28 mouse cellular contexts compared by ENCODE assay signal in the genomic region with DNA sequence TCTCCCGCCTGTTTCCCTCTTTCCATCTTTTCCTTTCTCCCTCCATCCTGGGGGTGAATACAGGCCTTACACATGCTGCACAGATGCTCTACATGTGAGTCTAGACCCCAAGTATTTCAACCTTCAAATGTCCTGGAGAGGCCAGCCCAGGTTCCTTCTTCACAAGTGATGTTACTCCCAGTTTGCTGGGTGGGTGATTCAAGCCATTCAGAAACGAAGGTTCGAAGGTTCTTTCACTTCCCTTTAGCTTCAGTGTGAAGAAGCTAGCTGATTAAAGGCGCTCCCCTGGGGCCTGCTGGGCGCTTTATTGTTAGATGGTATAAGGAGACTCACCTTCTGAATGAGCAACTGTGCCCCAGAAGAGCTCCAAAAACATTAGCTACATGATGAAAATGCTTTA.
DNase-seq lines count a peak whose midpoint lies in the region; ATAC-seq and TF ChIP-seq lines count a peak whose summit lies in the region.
"Had no signal": no experiment of that assay in that cellular context is flagged by ENCODE, and none has a peak within 500 bp of the region (broad histone marks: within the 10 kb centered on the region; RNA-seq: fewer than 3 reads in every experiment).

No protein-coding gene starts in this region.

- TF ChIP-seq POLR2A in spleen, adult 2 months (IDR thresholded peaks at IDR 0.05; ENCODE audit: low read depth, low read length), result no peak

- H3K27ac ChIP-seq in liver, postnatal 0 days (ENCODE audit: low read depth), result no peak overlapping the region
- H3K27ac ChIP-seq in liver, embryonic 11.5 days (ENCODE audit: low read depth, low read length), result no peak overlapping the region
- no peak overlapping the region for H3K27ac ChIP-seq in spleen, adult 2 months (ENCODE audit: insufficient read depth, low read length)
- H3K27ac ChIP-seq: embryonic facial prominence, embryonic 13.5 days; forebrain, embryonic 12.5 days; hindbrain, embryonic 10.5 days; midbrain, embryonic 13.5 days; stomach, embryonic 15.5 days had no signal

- no peak for TF ChIP-seq CTCF in liver, postnatal 0 days (IDR thresholded peaks at IDR 0.05; ENCODE audit: low read depth)
- no peak for TF ChIP-seq CTCF in spleen, adult 2 months (IDR thresholded peaks at IDR 0.05; ENCODE audit: extremely low read depth, insufficient read depth, insufficient read length, insufficient replicate concordance)

- no peak for TF ChIP-seq EP300 in liver, postnatal 0 days (IDR thresholded peaks at IDR 0.05; ENCODE audit: low read depth)

- H3K9me3 ChIP-seq in liver, postnatal 0 days (ENCODE audit: low read length), result no peaks in the 10 kb centered on the region
- H3K9me3 ChIP-seq in liver, embryonic 11.5 days (ENCODE audit: control insufficient read depth, low read length), result no peaks in the 10 kb centered on the region
- H3K9me3 ChIP-seq: embryonic facial prominence, embryonic 13.5 days; forebrain, embryonic 12.5 days; hindbrain, embryonic 10.5 days; midbrain, embryonic 13.5 days; stomach, embryonic 15.5 days had no signal

- H3K27me3 ChIP-seq in liver, postnatal 0 days (ENCODE audit: insufficient read depth, low read length), result no peaks in the 10 kb centered on the region
- no peaks in the 10 kb centered on the region for H3K27me3 ChIP-seq in liver, embryonic 11.5 days (replicated peaks; ENCODE audit: control insufficient read depth, insufficient read depth, low read length)
- no peaks in the 10 kb centered on the region for H3K27me3 ChIP-seq in spleen, adult 2 months (ENCODE audit: control insufficient read depth, insufficient read depth, low read length)
- H3K27me3 ChIP-seq: embryonic facial prominence, embryonic 13.5 days; forebrain, embryonic 12.5 days; midbrain, embryonic 13.5 days; stomach, embryonic 15.5 days had no signal

- H3K4me2 ChIP-seq in liver, postnatal 0 days (ENCODE audit: low read depth, low read length), result no peak overlapping the region
- no peak overlapping the region for H3K4me2 ChIP-seq in liver, embryonic 11.5 days
- H3K4me2 ChIP-seq: embryonic facial prominence, embryonic 13.5 days; forebrain, embryonic 12.5 days; midbrain, embryonic 13.5 days; stomach, embryonic 15.5 days had no signal

- WGBS in liver, postnatal 0 days (ENCODE audit: insufficient replicate concordance), result 57% methylated on average over 5 of the region's 5 CpGs
- 87% methylated on average over 5 of the region's 5 CpGs for WGBS in liver, embryonic 11.5 days
- 46% methylated on average over 5 of the region's 5 CpGs for WGBS in spleen, adult 2 months

- H3K36me3 ChIP-seq in liver, postnatal 0 days (replicated peaks; ENCODE audit: insufficient read depth, low read length), result peaks cover 25% of the 10 kb centered on the region
- peaks cover 10% of the 10 kb centered on the region for H3K36me3 ChIP-seq in liver, embryonic 11.5 days (ENCODE audit: control insufficient read depth, insufficient read depth, low read length)
- peaks cover 6% of the 10 kb centered on the region for H3K36me3 ChIP-seq in spleen, adult 2 months (ENCODE audit: control insufficient read depth, insufficient read depth, low read length)

- no peaks in the 10 kb centered on the region for H3K4me1 ChIP-seq in liver, postnatal 0 days (ENCODE audit: insufficient read depth)
- no peaks in the 10 kb centered on the region for H3K4me1 ChIP-seq in liver, embryonic 11.5 days (replicated peaks; ENCODE audit: control insufficient read depth, insufficient read depth, low read length)
- H3K4me1 ChIP-seq in spleen, adult 2 months (ENCODE audit: control insufficient read depth, insufficient read depth, insufficient read length), result peaks cover 18% of the 10 kb centered on the region; the same call in 1 of the 2 replicates
- H3K4me1 ChIP-seq: forebrain, embryonic 12.5 days; hindbrain, embryonic 10.5 days; midbrain, embryonic 13.5 days; stomach, embryonic 15.5 days had no signal

- peak; percentile 31 for DNase-seq in liver, postnatal 0 days
- no peak for DNase-seq in liver, embryonic 11.5 days (ENCODE audit: low spot score)
- peak; percentile 79 to 86 for DNase-seq in B cell, adult 2 months
- DNase-seq in spleen, adult 2 months (ENCODE audit: low read depth in 1 of 2, low spot score in 2 of 2), result peak; percentile 63 to 73
- DNase-seq in adrenal gland, postnatal 10 days, result no peak
- no peak for DNase-seq in cerebellum, adult 18-20 months
- no peak for DNase-seq in yolk sac, embryonic 10.5 days (ENCODE audit: low spot score)
- DNase-seq: adrenal gland, adult 2 months; cerebellum, adult 11-12 months; cerebellum, postnatal 25 days; embryo, embryonic 11 days; gastrocnemius, postnatal 25 days; kidney, adult 9 months; kidney, postnatal 36 days; lung, adult 18-20 months; right cerebral cortex, adult 18-20 months; right cerebral cortex, postnatal 4 days; thymus, adult 18-20 months; thymus, postnatal 36 days had no signal

- no peak for ATAC-seq in liver, postnatal 0 days
- no peak for ATAC-seq in liver, embryonic 11.5 days (replicated peaks; ENCODE audit: low FRiP score)
- peak; percentile 51 for ATAC-seq in megakaryocyte progenitor cell, adult 5-6 weeks (replicated peaks; ENCODE audit: poor library complexity)
- ATAC-seq: hindbrain, embryonic 16.5 days; intestine, embryonic 16.5 days; midbrain, embryonic 13.5 days had no signal

- no peak overlapping the region for H3K4me3 ChIP-seq in liver, postnatal 0 days (ENCODE audit: low read depth, low read length)
- H3K4me3 ChIP-seq in liver, embryonic 11.5 days (ENCODE audit: low read depth, low read length), result no peak overlapping the region
- H3K4me3 ChIP-seq in spleen, adult 2 months (ENCODE audit: extremely low read depth, insufficient read depth, insufficient read length), result no peak overlapping the region
- H3K4me3 ChIP-seq: embryonic facial prominence, embryonic 13.5 days; erythroblast, embryonic 14.5 days; forebrain, embryonic 12.5 days; hindbrain, embryonic 10.5 days; midbrain, embryonic 13.5 days; stomach, embryonic 15.5 days had no signal

- H3K9ac ChIP-seq in liver, postnatal 0 days (replicated peaks), result no peak overlapping the region
- no peak overlapping the region for H3K9ac ChIP-seq in liver, embryonic 11.5 days (ENCODE audit: low read depth, low read length)
- H3K9ac ChIP-seq: embryonic facial prominence, embryonic 13.5 days; forebrain, embryonic 12.5 days; midbrain, embryonic 13.5 days; stomach, embryonic 15.5 days had no signal

Comparison
In these comparisons a context has a peak if more than half of its experiments do, and no peak if none do; other contexts are left out.
1. DNase-seq: peak in liver, postnatal 0 days (single experiment), B cell, adult 2 months (2 of 2) and spleen, adult 2 months (2 of 2); none in liver, embryonic 11.5 days (single experiment), adrenal gland, postnatal 10 days (single experiment), cerebellum, adult 18-20 months (0 of 2) and yolk sac, embryonic 10.5 days (single experiment).